Mouse (Mus musculus): ENCODE measurements around the gene Ccdc27. TPM values are rescaled to one million over a fixed set of nuclear protein-coding genes. Genes with fewer than 3 reads are reported as not detected.

Gene Ccdc27
- polyA plus RNA-seq, 1 experiment from 2014 or later = 0.05 TPM

GRCm38 (mm10) chr4:154012132-154012882 lies 30.2 kb downstream of the Ccdc27 start:
- Histone ChIP-seq H3K4me3 (replicated peaks; ENCODE audit: low read depth, low read length) (peak overlapping the region; percentile 99), H3K27ac (peak overlapping the region; percentile 85), H3K4me1 (replicated peaks; ENCODE audit: insufficient read depth, low read length) (peaks cover 11% of the 10 kb centered on the region), H3K27me3 (ENCODE audit: insufficient read depth, low read length) (no peaks in the 10 kb centered on the region), H3K4me2 (ENCODE audit: low read length) (peak overlapping the region; percentile 98), H3K9me3 (replicated peaks; ENCODE audit: low read length) (no peaks in the 10 kb centered on the region), H3K36me3 (ENCODE audit: insufficient read depth, low read length) (peaks cover 15% of the 10 kb centered on the region), H3K9ac (ENCODE audit: low read depth, low read length) (peak overlapping the region; percentile 97)
- ATAC-seq (replicated peaks; ENCODE audit: low FRiP score, low read depth) (no peak), DNase-seq (ENCODE audit: low spot score) (no peak)
- WGBS = 2% methylated on average over 55 of the region's 55 CpGs
- no peak for TF ChIP-seq CTCF (IDR thresholded peaks at IDR 0.05; ENCODE audit: low read depth)

- Histone ChIP-seq H3K4me1 (replicated peaks; ENCODE audit: insufficient read depth, low read length) (peaks cover 11% of the 10 kb centered on the region), H3K4me2 (ENCODE audit: low read length) (peak within 1 kb of the TSS; percentile 98), H3K9me3 (replicated peaks; ENCODE audit: low read length) (no peaks in the 10 kb centered on the region), H3K27ac (peak within 1 kb of the TSS; percentile 85), H3K27me3 (ENCODE audit: insufficient read depth, low read length) (no peaks in the 10 kb centered on the region), H3K36me3 (ENCODE audit: insufficient read depth, low read length) (peaks cover 9% of the 10 kb centered on the region; the same call in 1 of the 2 replicates), H3K4me3 (replicated peaks; ENCODE audit: low read depth, low read length) (peak within 1 kb of the TSS; percentile 99), H3K9ac (ENCODE audit: low read depth, low read length) (peak within 1 kb of the TSS; percentile 97)
- ATAC-seq (replicated peaks; ENCODE audit: low FRiP score, low read depth) (peak; percentile 93), DNase-seq (ENCODE audit: low spot score) (peak; percentile 95)
- TF ChIP-seq CTCF (IDR thresholded peaks at IDR 0.05; ENCODE audit: low read depth) = peak; percentile 2; the same call in 1 of the 2 replicates
- WGBS = under 1% methylated on average over 47 of the region's 59 CpGs
Measured at GRCm38 (mm10) chr4:154011646-154012089, 30.8 kb downstream of the Ccdc27 start, which contains the start of gene Lrrc47. Lrrc47 (plus strand) TSS chr4:154011731.

DNA sequence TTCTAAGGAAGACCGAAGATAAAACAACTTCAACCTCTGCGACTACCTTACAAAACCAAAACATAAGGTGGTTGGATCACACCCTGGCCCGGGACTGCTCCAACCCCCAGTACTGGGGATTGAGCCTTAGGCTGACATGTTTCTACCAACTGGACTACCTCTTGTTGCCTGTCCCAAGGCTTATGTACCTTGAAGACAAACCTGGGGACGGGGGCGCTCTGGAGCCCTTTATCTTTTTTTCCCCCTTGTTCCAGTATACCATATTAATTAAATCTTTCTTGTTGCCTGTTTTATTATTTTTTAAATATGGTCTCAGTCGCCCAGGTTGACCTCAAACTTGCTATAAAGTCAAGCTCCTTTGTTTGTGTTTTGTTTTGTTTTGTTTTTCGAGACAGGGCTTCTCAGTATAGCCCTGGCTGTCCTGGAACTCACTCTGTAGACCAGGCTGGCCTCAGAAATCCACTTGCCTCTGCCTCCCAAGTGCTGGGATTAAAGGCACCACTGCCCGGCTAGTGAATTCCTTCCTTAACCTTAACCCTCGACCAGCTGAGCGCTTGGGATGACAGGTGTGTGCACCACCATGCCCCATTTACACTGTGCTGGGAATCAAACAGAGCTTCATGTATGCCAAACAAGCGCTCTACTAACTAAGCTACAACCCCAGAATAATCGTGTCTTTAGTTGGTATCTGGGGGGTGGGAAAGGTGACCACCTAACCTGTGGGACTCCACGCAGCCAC lies 31.4 kb downstream of the Ccdc27 start:
- peak overlapping the region; percentile 31; the same call in 1 of the 2 replicates for H3K27ac ChIP-seq
- TF ChIP-seq CTCF (IDR thresholded peaks at IDR 0.05; ENCODE audit: low read depth) = no peak
- H3K27me3 ChIP-seq (ENCODE audit: insufficient read depth, low read length) = no peaks in the 10 kb centered on the region
- peak overlapping the region; percentile 99 for H3K4me3 ChIP-seq (replicated peaks; ENCODE audit: low read depth, low read length)
- H3K4me1 ChIP-seq (replicated peaks; ENCODE audit: insufficient read depth, low read length) = peaks cover 11% of the 10 kb centered on the region
- H3K9me3 ChIP-seq (replicated peaks; ENCODE audit: low read length) = no peaks in the 10 kb centered on the region
- H3K4me2 ChIP-seq (ENCODE audit: low read length) = peak overlapping the region; percentile 98
- ATAC-seq (replicated peaks; ENCODE audit: low FRiP score, low read depth) (peak; percentile 61), DNase-seq (ENCODE audit: low spot score) (no peak)
- 26% methylated on average over 13 of the region's 13 CpGs for WGBS
- H3K9ac ChIP-seq (ENCODE audit: low read depth, low read length) = peak overlapping the region; percentile 97
- peaks cover 7% of the 10 kb centered on the region; the same call in 1 of the 2 replicates for H3K36me3 ChIP-seq (ENCODE audit: insufficient read depth, low read length)

- no peak for DNase-seq (ENCODE audit: low spot score)
- H3K9ac ChIP-seq (ENCODE audit: low read depth, low read length) = no peak overlapping the region
- no peak overlapping the region for H3K27ac ChIP-seq
- H3K4me1 ChIP-seq (replicated peaks; ENCODE audit: insufficient read depth, low read length) = peaks cover 2% of the 10 kb centered on the region
- ATAC-seq (replicated peaks; ENCODE audit: low FRiP score, low read depth) = no peak
- WGBS = 62% methylated on average over 4 of the region's 4 CpGs
- H3K4me3 ChIP-seq (replicated peaks; ENCODE audit: low read depth, low read length) = no peak overlapping the region
- H3K4me2 ChIP-seq (ENCODE audit: low read length) = no peak overlapping the region
- H3K36me3 ChIP-seq (ENCODE audit: insufficient read depth, low read length) = peaks cover 15% of the 10 kb centered on the region
- no peaks in the 10 kb centered on the region for H3K27me3 ChIP-seq (ENCODE audit: insufficient read depth, low read length)
- no peak for TF ChIP-seq CTCF (IDR thresholded peaks at IDR 0.05; ENCODE audit: low read depth)
- no peaks in the 10 kb centered on the region for H3K9me3 ChIP-seq (replicated peaks; ENCODE audit: low read length)
Measured at GRCm38 (mm10) chr4:154007759-154008158, 34.7 kb downstream of the Ccdc27 start.

DNA sequence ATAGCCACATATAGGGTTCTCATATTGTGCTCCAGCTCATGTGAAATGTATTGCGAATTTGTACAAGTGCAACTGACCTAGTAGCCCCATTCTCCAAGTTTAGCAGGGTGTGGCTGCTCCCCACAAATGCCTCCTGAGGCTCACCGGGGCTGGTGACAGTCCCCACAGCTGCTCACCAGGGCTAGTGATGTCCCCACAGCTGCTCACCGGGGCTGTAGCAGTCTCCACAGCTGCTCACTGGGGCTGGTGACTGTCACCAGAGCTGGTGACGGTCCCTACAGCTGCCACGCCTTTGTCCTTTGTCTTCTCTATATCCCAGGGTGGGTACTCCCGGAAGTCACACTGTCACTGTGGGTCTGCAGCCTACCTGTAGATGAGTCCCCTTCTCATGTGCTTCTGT lies 36.2 kb downstream of the Ccdc27 start:
- no peak overlapping the region for H3K4me3 ChIP-seq (replicated peaks; ENCODE audit: low read depth, low read length)
- H3K9ac ChIP-seq (ENCODE audit: low read depth, low read length) = no peak overlapping the region
- no peak overlapping the region for H3K27ac ChIP-seq
- no peaks in the 10 kb centered on the region for H3K27me3 ChIP-seq (ENCODE audit: insufficient read depth, low read length)
- DNase-seq (ENCODE audit: low spot score) (no peak), ATAC-seq (replicated peaks; ENCODE audit: low FRiP score, low read depth) (no peak)
- no peak for TF ChIP-seq CTCF (IDR thresholded peaks at IDR 0.05; ENCODE audit: low read depth)
- H3K4me1 ChIP-seq (replicated peaks; ENCODE audit: insufficient read depth, low read length) = no peaks in the 10 kb centered on the region
- no peaks in the 10 kb centered on the region for H3K9me3 ChIP-seq (replicated peaks; ENCODE audit: low read length)
- H3K4me2 ChIP-seq (ENCODE audit: low read length) = no peak overlapping the region
- 94% methylated on average over 6 of the region's 6 CpGs for WGBS
- H3K36me3 ChIP-seq (ENCODE audit: insufficient read depth, low read length) = peaks cover 22% of the 10 kb centered on the region

DNA sequence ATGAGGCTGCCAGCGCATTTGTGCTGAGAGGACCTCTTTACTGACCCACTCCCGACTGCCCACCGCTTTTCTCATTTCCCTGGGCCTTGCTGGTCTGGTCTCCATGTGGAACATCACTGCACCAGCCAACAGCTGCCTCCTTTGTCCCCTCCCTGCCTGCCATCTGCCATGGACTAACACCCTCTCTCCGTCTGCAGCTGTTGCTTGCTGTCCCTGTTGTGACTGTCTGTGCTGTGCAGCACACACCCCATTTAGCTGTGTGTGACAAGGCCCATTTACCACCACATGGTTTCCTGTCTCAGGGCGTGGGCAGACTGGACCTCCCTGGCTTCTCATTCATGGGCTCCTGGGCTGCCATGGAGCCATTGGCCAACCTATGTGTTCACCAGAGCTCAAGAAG lies 37.0 kb downstream of the Ccdc27 start:
- H3K9ac ChIP-seq (ENCODE audit: low read depth, low read length) = no peak overlapping the region
- H3K4me3 ChIP-seq (replicated peaks; ENCODE audit: low read depth, low read length) = no peak overlapping the region
- no peak for TF ChIP-seq CTCF (IDR thresholded peaks at IDR 0.05; ENCODE audit: low read depth)
- 90% methylated on average over 5 of the region's 5 CpGs for WGBS
- DNase-seq (ENCODE audit: low spot score) = no peak
- peaks cover 22% of the 10 kb centered on the region for H3K36me3 ChIP-seq (ENCODE audit: insufficient read depth, low read length)
- no peak overlapping the region for H3K27ac ChIP-seq
- no peaks in the 10 kb centered on the region for H3K4me1 ChIP-seq (replicated peaks; ENCODE audit: insufficient read depth, low read length)
- no peak for ATAC-seq (replicated peaks; ENCODE audit: low FRiP score, low read depth)
- no peaks in the 10 kb centered on the region for H3K27me3 ChIP-seq (ENCODE audit: insufficient read depth, low read length)
- no peaks in the 10 kb centered on the region for H3K9me3 ChIP-seq (replicated peaks; ENCODE audit: low read length)
- no peak overlapping the region for H3K4me2 ChIP-seq (ENCODE audit: low read length)
